Mouse (Mus musculus): ENCODE measurements around the gene Pde9a.

The Pde9a gene

GRCm38 (mm10) chr17:31511792-31512495 lies 125.9 kb downstream of the Pde9a start:
- DNase-seq (ENCODE audit: low spot score in 2 of 2), result peak; percentile 60 to 85

- DNase-seq (ENCODE audit: low spot score in 2 of 2), result no peak
Measured at GRCm38 (mm10) chr17:31512593-31512992, 126.6 kb downstream of the Pde9a start.

DNA sequence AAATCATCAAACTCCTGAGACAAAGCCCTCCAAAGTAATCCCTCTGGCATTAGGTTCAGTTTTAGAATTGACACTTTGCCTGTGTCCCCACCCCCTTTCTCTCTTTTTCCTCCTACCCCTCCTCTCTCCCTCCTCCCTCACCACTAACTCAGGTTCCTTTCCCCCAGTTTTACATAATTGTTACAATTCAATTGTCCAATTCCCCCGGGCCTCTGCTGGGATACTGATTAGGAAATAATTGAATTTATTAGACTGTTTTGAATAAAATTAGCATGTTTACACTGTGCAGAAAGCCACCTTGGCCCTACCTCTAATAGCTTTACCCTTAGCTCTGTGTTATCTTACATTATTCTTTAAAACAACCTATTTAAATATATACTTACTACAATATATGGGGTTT lies 128.7 kb downstream of the Pde9a start:
- no peak for DNase-seq (ENCODE audit: low spot score in 2 of 2)

GRCm38 (mm10) chr17:31519344-31519945 lies 133.4 kb downstream of the Pde9a start:
- DNase-seq (ENCODE audit: low spot score in 2 of 2), result no peak

GRCm38 (mm10) chr17:31519946-31520838 lies 134.2 kb downstream of the Pde9a start, which contains the start of the genes Wdr4 and Ndufv3:
Gene Wdr4, minus strand, starts transcription at chr17:31519980.
Gene Ndufv3, plus strand, starts transcription at chr17:31520115.
- DNase-seq (ENCODE audit: low spot score in 2 of 2), result peak; percentile 92 to 95

- peak in 1 of 2 experiments; percentile 74 for DNase-seq (ENCODE audit: low spot score in 2 of 2)
Measured at GRCm38 (mm10) chr17:31520895-31521294, 134.9 kb downstream of the Pde9a start.

GRCm38 (mm10) chr17:31521948-31522347 lies 135.9 kb downstream of the Pde9a start:
- peak in 1 of 2 experiments; percentile 27 for DNase-seq (ENCODE audit: low spot score in 2 of 2)

- DNase-seq (ENCODE audit: low spot score in 2 of 2), result no peak
Measured at GRCm38 (mm10) chr17:31525114-31525513, 139.1 kb downstream of the Pde9a start.

DNA sequence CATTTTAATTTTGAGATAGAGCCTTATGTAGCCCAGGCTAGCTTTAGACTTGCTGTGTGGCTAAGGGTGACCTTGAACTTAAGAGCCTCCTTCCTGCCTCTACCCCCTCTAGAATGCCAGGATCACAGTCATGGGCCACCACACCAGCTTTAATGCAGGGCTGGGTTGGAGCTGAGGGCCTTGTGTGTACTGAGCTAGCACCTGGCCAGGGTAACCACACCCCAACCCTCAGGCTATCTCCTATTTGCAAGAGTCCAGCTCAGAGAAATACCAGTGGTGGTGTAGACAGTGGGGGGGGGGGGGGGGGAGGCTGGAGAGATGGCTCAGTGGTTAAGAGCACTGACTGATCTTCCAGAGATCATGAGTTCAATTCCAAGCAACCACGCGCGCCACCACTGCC lies 139.8 kb downstream of the Pde9a start:
- DNase-seq (ENCODE audit: low spot score in 2 of 2), result no peak

Measured in cerebellum, postnatal 4 days (tissue).